Mouse (Mus musculus) forelimb bud, embryonic 11.5 days (tissue): ENCODE measurements at regions not wholly inside any gene's neighbourhood (a gene's known extent, or its start where the extent isn't known, plus 50 kb on each side); places are given as distances from the start of the nearest gene placed in this dataset.
"Not testable (repeated sequence)": the region's sequence is repeated elsewhere in the genome, so short reads cannot be mapped to it uniquely, and the experiment has no call there.

Experiments used
- DNase-seq: peaks from one replicate; pipeline ENCODE4 v3.0.0-alpha.2; 2012; ENCODE audit warnings: low read depth, low spot score

DNA sequence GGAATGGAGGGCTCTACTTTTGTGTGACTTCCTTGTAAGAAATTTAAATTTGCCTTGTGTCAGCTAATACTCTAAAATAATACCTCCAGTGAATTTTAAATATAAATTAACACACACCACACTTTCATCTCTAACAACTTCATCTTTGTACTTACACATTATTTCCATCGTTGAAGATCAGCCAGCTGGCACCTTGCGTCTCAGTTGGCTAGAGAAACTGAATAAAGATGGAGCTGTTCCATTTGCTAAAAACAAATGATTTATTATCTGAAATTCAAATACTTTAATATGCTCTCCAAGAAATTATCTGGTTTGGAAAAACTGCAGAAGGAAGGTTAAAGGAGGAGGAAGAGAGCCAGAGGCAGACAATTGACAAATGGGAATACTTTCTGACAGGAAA is 122.0 kb upstream of the Gm11096 start:
- no peak for DNase-seq

- no peak for DNase-seq
Observed at GRCm38 (mm10) chr17:81316655-81317054, 124.9 kb upstream of the Gm11096 start.

DNA sequence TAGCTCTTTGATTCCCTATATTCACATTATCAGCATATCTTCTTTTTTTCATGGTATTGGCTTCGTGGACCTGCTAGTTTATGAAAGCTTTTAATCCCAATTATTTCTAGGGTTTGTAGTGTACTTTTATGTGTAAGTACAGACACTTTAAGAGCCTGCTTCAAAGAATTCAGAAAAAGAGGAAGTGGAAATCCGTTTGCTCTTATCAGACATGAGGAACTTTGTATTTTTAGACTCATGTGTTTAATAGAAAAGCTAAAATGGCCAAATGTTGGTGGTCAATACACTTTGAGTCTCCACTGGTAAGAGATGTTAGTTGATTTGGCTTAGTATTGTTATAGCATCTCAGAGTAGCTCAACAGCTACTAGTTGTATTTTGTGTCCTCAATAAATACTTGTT is 135.7 kb upstream of the Gm11096 start:
- no peak for DNase-seq

DNA sequence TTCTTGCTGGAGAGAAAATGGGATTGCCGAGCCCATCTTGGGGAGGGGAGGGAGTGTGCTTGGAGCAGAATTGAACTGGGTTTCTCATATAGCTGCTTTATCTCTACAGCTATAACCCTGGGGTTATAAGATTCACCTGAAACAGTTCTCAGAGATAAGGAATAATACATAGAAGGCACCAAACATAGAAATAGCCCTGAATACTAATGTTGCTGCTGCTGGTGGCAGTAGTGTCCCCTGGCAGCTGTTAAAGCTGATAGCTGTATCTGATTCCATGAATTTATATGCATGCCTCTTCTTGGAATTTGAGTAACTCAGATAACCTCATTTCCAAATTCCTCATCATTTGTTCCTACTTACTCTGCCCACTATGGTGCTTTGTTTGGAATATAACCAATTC is 137.0 kb upstream of the Gm11096 start:
- DNase-seq: no peak

- DNase-seq: no peak
Observed at GRCm38 (mm10) chr17:81302490-81302889, 139.1 kb upstream of the Gm11096 start.

- no peak for DNase-seq
Observed at GRCm38 (mm10) chr17:81291829-81292228, 149.7 kb upstream of the Gm11096 start.

- no peak for DNase-seq
Observed at GRCm38 (mm10) chr17:81282543-81282942, 159.0 kb upstream of the Gm11096 start.

- DNase-seq: peak; percentile 40
Observed at GRCm38 (mm10) chr17:81270235-81270634, 171.3 kb upstream of the Gm11096 start.

DNA sequence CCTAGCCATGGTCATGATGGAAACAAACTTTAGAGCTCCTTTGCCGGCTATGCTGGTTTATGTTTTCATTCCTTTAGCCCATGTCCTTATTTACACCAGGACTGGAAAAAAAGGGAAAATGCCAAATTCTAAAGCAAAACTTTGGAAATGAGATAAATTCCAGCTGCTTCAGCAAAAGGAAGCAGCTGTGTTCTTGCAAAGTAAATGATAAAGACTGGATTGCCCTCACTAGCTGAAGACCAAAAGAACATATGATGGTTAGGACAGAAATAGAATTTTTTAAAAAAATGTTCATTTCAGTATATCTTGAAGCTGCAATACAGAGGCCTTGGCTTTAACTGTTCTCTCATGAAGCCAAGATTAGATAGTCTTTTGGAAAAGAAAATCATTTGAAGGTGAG is 179.6 kb upstream of the Gm11096 start:
- no peak for DNase-seq

GRCm38 (mm10) chr17:81260036-81260435 is 181.5 kb upstream of the Gm11096 start:
- DNase-seq: no peak

DNA sequence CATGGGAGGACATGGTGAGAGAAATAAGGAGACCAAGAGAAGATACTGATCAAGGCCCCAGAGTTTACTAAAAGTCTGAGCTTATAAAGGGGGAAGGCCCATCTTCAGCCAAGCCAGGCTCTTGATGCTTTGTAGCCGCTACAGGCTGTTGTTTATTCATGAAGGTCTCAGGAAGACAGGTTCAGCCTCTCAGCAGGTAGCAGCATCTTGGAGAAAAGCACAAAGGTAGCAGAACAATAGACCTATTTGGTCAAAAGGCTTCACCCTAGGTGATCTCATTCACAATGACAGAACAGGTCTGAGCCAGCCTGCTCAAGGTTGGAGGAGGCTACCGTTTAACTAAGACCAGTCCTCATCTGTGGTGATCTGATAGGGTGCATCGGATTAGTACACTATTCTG is 185.5 kb upstream of the Gm11096 start:
- no peak for DNase-seq

- DNase-seq: peak; percentile 44
Observed at GRCm38 (mm10) chr17:81250748-81251147, 185.9 kb upstream of the Thumpd2 start.

- no peak for DNase-seq
Observed at GRCm38 (mm10) chr17:81246156-81246555, 181.3 kb upstream of the Thumpd2 start.

- not testable (repeated sequence) for DNase-seq
Observed at GRCm38 (mm10) chr17:81231771-81232170, 166.9 kb upstream of the Thumpd2 start.

DNA sequence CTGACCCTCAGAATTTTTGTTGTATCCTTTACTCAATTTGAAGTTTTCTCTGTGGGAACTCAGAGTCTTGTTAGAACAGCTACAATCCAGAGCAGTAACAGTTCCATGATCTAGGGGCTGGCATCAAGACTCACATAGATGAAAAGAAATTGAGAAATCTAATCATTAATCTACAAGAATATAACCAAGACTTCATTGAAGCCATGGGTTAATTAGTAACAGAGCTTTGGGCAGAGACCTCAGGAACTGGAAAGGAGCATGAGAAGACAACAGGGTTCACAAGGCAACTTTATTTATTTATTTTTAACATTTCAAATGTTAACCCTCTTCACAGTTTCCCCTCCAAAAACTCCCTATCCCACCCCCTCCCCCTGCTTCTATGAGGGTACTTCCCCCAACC is 160.4 kb upstream of the Thumpd2 start:
- DNase-seq: no peak

DNA sequence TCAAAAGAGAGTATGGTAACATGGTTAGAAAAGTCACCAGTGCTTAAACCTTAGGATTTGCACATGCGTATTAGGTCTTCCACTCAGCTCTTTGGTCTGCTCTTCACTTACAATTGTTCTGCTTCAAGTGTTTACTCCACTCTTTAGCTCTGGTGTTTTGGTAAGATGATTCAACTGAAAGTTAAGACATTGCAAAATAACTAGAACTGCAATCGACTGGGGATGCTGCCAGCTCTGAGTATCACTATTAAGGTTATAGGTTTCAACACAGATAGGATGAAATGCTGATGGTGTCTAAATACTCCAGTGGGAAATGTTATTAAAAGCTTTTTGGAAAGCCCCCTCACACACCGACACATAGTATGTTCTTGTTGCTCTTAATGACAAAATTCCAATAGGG is 156.6 kb upstream of the Thumpd2 start:
- no peak for DNase-seq

DNA sequence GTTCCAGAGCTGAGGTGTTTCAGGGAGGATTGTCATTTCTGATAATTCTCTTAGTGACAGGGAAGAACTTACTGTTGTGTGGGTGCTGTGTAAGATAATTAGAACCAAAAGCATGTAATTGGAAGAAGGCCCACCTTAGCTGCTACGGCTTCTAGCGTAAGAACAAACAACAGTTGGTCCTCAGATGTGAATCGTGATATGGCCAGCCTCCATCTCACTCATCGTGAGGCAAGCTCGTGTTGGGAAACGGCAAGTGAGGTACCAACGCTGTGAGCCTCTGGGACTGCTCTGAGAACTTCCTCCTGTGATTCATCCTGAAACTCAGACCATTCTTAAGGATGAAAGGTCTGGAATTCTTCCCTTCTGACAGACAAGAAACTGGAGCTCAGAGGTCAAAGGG is 150.0 kb upstream of the Thumpd2 start:
- no peak for DNase-seq

DNA sequence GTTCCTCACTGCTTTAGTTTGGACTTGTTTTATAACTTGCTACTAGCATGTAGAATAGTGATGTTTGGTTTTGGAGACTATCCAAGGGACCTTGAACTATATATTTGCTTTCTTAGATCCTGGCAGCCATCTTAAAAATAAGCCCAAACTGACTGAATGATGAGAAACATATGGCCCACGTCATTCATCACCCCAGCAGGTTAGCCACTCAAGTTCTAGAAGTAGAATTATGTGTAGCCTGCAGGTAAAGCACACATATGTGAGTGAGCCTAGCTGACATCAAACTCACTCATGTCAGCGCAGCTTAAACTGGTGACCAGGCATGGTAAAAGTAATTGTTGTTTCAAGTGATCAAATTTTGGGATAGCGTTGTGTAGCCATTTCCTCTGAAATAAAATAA is 147.2 kb upstream of the Thumpd2 start:
- DNase-seq: no peak

DNA sequence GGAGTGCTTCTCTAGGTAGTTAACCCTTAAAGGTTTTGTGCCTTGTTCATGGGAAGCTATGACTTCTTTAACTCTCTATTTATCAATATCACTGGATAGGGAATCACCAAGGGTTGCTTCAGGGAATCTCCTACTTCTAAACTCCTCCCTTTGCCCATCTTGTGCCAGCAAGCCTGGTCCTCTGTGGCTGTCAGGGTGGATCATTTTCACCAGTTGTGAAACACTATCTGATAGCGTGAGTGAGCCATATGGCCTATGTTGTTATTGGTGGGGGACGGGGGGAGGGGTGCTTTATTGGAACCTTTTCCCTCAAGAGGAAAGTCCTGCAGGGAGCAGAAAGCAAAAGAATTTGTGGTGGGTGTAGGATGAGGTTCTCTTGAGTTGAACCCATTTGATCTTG is 145.5 kb upstream of the Thumpd2 start:
- DNase-seq: no peak

GRCm38 (mm10) chr17:81209323-81209722 is 144.4 kb upstream of the Thumpd2 start:
- no peak for DNase-seq

DNA sequence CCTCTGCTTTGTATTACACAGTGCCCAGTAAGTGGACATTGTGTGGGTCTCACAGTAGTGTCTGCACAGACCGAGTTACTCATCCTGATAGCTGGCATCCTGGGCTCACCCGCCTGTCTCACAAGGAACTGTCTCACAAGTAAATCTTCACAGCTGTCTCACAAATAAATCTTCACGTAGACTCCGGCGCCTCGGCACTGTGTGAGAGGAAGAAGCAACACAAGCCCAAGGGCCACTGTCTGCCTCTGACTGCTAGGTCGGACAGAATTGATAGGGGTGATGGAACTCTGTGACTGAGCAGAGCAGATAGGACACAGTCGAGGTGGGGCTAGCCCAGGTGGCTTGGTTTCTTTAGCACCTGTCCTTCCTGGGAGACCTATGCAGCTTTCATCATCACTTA is 136.2 kb upstream of the Thumpd2 start:
- no peak for DNase-seq

GRCm38 (mm10) chr17:81194006-81194405 is 129.1 kb upstream of the Thumpd2 start:
- DNase-seq: peak; percentile 23

DNA sequence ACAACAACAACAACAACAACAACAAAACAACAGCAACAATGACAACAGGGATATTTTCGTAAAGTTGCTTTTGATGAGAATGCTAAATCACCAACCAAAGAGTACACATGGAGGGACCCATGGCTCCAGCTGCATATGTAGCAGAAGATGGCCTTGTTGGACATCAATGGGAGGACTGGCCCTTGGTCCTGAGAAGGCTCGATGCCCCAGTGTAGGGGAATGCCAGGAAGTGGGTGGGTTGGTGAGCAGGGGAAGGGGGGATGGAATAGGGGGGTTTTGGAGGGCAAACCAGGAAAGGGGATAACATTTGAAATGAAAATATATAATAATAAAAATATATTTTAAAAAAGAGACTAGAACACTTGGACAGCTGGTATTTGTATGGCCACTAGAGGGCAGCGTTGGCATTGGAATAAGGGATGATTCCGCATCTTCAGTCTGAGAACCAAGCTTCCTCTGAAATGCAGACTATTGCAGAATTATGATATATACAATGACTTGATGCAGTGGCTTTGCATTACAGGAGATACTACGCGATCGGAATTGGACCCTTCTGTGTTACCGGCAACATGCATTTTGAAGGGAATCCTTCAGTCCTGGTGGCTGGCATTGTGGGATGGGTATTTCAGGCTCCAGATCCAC is 128.5 kb upstream of the Thumpd2 start:
- peak; percentile 77 for DNase-seq

- peak; percentile 33 for DNase-seq
Observed at GRCm38 (mm10) chr17:81189996-81190395, 125.1 kb upstream of the Thumpd2 start.
